Mouse (Mus musculus) thymus, postnatal 14 days (tissue): ENCODE results near the gene Krtap21-1.

Experiments used
- DNase-seq: peaks from one replicate; pipeline ENCODE4 v3.0.0; 2021

Gene Krtap21-1

DNA sequence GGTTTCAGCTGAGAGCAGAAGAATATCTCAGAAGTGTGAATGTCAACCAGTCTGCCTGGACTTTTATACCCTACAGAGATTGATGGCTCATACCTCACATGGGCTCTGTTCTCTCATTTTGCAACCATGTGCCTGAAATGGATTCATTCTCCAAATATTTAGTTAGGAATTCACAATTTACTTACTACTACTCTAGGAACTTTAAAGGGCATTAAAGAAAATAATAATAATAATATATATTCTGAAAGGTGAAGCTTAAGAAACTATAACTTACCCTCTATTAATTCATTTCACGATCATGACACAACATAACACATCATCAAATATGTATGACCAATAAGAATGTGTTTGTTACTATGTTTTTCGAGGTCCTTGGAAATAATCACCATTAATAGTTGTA, at the start of gene Krtap21-1:
Gene Krtap21-1 (minus strand): TSS at position 101 of the 400 bp plus-strand sequence.
- DNase-seq: no peak

GRCm38 (mm10) chr16:89429586-89429985, 25.9 kb upstream of the Krtap21-1 start:
- DNase-seq: no peak

DNA sequence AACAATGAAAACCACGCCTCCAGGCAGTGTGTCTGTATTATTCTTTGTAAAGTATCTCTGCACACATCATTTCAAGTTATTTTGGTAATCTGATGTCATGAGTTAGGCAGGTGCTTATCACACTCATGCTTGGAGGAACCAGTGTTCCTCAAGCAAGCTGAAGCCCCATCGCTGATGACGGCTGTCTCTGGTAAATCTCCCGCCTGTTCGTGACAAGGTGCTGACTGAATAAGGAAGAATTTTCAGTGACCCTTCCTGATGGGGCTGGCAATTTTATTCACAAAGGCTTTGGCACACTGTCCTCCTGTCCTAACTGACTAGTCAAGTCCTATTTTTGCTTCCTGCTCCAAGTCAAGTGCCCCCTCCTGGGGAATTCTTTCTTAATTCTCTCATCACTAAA, 21.6 kb upstream of the Krtap21-1 start:
- no peak for DNase-seq

DNA sequence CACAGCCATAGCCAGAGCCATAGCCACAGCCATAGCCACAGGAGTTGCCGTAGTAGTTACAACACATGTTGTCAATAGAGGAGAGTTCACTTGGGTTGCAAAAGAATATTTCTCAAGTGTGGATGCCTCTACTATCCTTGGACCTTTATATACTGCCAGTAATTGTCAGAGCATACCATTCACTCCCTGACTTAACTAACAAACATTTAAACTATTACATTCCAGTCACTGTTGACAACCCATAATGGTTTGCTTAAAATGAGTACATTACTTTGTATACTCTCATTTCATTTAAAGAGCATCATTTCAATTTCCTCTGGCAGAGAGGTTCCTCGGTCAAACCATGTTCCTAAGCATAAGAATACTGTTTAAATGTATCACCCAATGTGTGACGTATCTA, 16.3 kb upstream of the Krtap21-1 start, which contains the start of gene Krtap6-2:
Gene Krtap6-2 (minus strand): TSS at position 101 of the 400 bp plus-strand sequence.
- DNase-seq: no peak

DNA sequence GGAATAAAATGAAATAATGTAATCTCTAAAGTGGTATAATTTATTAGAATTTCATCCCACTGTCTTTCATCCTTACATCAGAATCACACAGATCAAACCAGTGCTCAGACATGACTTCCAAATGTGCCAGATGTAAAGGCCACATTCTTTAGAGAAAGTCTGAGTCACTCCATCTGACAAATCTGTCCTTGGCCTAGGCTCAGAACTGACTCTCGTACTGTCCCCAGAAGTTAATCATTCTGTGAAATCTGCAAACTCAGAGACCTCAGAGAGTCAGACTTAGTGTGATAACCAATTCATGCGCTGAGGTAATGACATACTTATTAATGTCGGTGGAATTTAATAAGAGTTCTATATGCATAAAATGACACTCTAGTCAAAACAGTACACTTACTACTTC, 12.6 kb upstream of the Krtap21-1 start:
- DNase-seq: no peak

DNA sequence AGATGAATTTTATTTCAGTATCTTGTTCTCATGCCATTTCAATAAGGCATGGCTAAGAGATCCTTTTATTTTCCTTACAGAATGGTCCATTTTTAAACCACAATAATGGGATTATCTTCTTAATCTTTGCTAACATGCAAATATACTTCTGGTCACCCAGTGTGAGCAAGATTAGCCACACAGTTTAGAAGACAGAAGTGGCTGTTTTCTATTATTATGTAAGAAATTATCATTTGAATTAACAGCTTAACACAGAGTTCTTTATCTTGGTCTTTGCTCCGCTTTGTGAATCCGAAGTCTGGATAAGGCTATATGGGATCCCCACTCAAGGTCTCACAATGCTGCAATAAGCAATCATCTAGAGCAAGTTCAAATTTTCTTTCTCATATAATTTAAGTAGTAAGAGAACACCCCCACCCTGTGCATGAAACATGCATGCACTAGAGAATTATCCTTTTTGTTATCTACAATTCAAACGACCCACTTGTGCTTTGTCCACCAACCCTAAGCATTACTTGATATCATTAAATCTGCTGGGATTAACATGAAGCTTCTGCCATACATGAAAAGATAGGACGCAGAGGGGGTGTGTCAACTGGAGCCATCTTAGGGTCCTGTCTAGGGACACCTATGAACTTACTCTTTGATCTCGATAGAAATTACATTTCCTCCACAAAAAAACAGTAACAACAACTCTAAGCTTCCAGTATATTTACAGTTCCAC, 6.8 kb upstream of the Krtap21-1 start:
- no peak for DNase-seq

DNA sequence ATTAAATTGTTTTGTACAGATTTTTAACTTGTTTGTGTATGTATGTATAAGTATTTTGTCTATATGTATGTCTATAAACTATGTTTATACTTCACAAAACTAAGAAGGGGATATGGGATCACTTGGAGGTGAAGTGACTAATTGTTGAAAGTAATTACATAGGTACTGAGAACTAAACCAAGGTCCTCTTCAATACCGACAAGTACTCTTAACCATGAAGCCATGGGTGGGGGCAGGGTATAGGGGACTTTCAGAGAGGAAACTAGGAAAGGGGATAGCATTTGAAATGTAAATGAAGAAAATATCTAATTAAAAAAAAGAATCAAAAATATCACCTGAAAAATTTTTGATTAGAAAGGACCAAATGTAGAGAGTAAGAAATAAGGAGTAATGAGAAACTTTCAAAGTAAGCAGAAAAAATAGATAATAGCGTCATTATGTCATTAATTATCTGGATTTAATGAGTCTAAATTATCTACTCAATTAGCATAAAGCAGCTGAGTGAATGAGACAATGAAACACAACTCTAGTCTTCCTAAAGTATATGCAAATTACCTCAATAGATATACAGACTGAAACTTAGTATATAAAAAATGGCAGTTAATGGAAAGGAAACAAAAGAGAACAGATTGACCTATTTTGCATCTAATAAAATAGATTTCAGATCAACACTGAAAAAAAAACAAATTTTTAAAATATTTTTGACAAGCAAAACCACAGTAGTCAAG, 30.8 kb downstream of the Krtap21-1 start:
- no peak for DNase-seq
